Mouse (Mus musculus) limb, embryonic 13.5 days (tissue): Measurements from ENCODE around the gene Cpne1. TPM values are rescaled to one million over a fixed set of nuclear protein-coding genes. Genes with fewer than 3 reads are reported as not detected.

Source experiments
- polyA plus RNA-seq: library from polyadenylated mRNA; unstranded; fragments of >200 nt; fragmentation: Nextera tagmentation; extraction: Ambion mirVana; gene quantifications from 2 replicates; pipeline ENCODE4 v1.2.1, GENCODE M21; 2015

The Cpne1 gene
- polyA plus RNA-seq, 1 experiment from 2014 or later: 64.4 TPM

Other genes with a start within 250 kb of the Cpne1 start
- 66.9 and 74.7 TPM in 2 replicates for gene Uqcc1, start 181.7 kb downstream of the Cpne1 start, polyA plus RNA-seq
- 0.60 and 1.2 TPM in 2 replicates for gene Gm15557, start 171.2 kb downstream of the Cpne1 start, polyA plus RNA-seq
- gene Gdf5, start 166.6 kb downstream of the Cpne1 start, polyA plus RNA-seq: 101 and 107 TPM in 2 replicates
- gene Cep250, start 155.5 kb downstream of the Cpne1 start, polyA plus RNA-seq: 32.1 and 32.2 TPM in 2 replicates
- 1.5 and 1.9 TPM in 2 replicates for gene 6430550D23Rik, start 104.0 kb downstream of the Cpne1 start, polyA plus RNA-seq
- 228 and 246 TPM in 2 replicates for gene Ergic3, start 103.9 kb downstream of the Cpne1 start, polyA plus RNA-seq
- not detected in 2 replicates for gene Fer1l4, start 59.0 kb downstream of the Cpne1 start, polyA plus RNA-seq
- 3.9 and 4.3 TPM in 2 replicates for gene Spag4, start 46.8 kb downstream of the Cpne1 start, polyA plus RNA-seq
- 28.8 and 36.8 TPM in 2 replicates for gene Rbm12, start within 50 bp of the Cpne1 start, polyA plus RNA-seq
- 15.4 and 20.3 TPM in 2 replicates for gene Gm28036, start 15.1 kb upstream of the Cpne1 start, polyA plus RNA-seq
- gene Romo1, start 32.1 kb upstream of the Cpne1 start, polyA plus RNA-seq: 382 and 393 TPM in 2 replicates
- gene Nfs1, start 32.2 kb upstream of the Cpne1 start, polyA plus RNA-seq: 36.1 and 36.6 TPM in 2 replicates
- gene Rbm39, start 68.3 kb upstream of the Cpne1 start, polyA plus RNA-seq: 818 and 841 TPM in 2 replicates
- gene Phf20, start 84.5 kb upstream of the Cpne1 start, polyA plus RNA-seq: 91.7 and 94.0 TPM in 2 replicates
- 3.9 and 4.4 TPM in 2 replicates for gene Cnbd2, start 200.3 kb upstream of the Cpne1 start, polyA plus RNA-seq
- 69.6 and 70.4 TPM in 2 replicates for gene Scand1, start 200.7 kb upstream of the Cpne1 start, polyA plus RNA-seq